Mouse (Mus musculus) lung, postnatal 36 days (tissue): ENCODE data around the gene Plppr5.

Experiments
- DNase-seq: peaks from one replicate; pipeline ENCODE4 v3.0.0; 2022; ENCODE audit warnings: mixed read lengths

Gene Plppr5

GRCm38 (mm10) chr3:117574529-117575252, at the start of gene Plppr5:
Plppr5 (plus strand) TSS chr3:117574836.
- DNase-seq = no peak

GRCm38 (mm10) chr3:117549899-117550298, 24.7 kb upstream of the Plppr5 start:
- no peak for DNase-seq

- DNase-seq = no peak
Measured at GRCm38 (mm10) chr3:117550526-117550925, 24.1 kb upstream of the Plppr5 start.

- no peak for DNase-seq
Measured at GRCm38 (mm10) chr3:117556972-117557371, 17.7 kb upstream of the Plppr5 start.

- no peak for DNase-seq
Measured at GRCm38 (mm10) chr3:117575253-117575927, 754 bp downstream of the Plppr5 start.

GRCm38 (mm10) chr3:117575928-117576254, 1.3 kb downstream of the Plppr5 start:
- DNase-seq = no peak

- DNase-seq = no peak
Measured at GRCm38 (mm10) chr3:117577349-117577748, 2.7 kb downstream of the Plppr5 start.

GRCm38 (mm10) chr3:117582628-117583027, 8.0 kb downstream of the Plppr5 start:
- no peak for DNase-seq

GRCm38 (mm10) chr3:117602404-117602803, 27.8 kb downstream of the Plppr5 start:
- DNase-seq = no peak

- DNase-seq = no peak
Measured at GRCm38 (mm10) chr3:117603458-117603857, 28.8 kb downstream of the Plppr5 start.

- DNase-seq = no peak
Measured at GRCm38 (mm10) chr3:117606383-117606782, 31.7 kb downstream of the Plppr5 start.

GRCm38 (mm10) chr3:117611453-117611852, 36.8 kb downstream of the Plppr5 start:
- no peak for DNase-seq

GRCm38 (mm10) chr3:117614856-117615255, 40.2 kb downstream of the Plppr5 start:
- DNase-seq = no peak

GRCm38 (mm10) chr3:117625257-117626001, 50.8 kb downstream of the Plppr5 start:
- DNase-seq = no peak

GRCm38 (mm10) chr3:117628799-117629198, 54.2 kb downstream of the Plppr5 start:
- no peak for DNase-seq

GRCm38 (mm10) chr3:117630332-117630731, 55.7 kb downstream of the Plppr5 start:
- DNase-seq = no peak

- no peak for DNase-seq
Measured at GRCm38 (mm10) chr3:117648612-117649011, 74.0 kb downstream of the Plppr5 start.

GRCm38 (mm10) chr3:117664316-117664715, 89.7 kb downstream of the Plppr5 start:
- DNase-seq = no peak

- DNase-seq = no peak
Measured at GRCm38 (mm10) chr3:117679189-117679588, 104.6 kb downstream of the Plppr5 start.

- no peak for DNase-seq
Measured at GRCm38 (mm10) chr3:117684640-117685039, 110.0 kb downstream of the Plppr5 start.

- DNase-seq = no peak
Measured at GRCm38 (mm10) chr3:117686036-117686435, 111.4 kb downstream of the Plppr5 start.

GRCm38 (mm10) chr3:117686648-117687047, 112.0 kb downstream of the Plppr5 start:
- no peak for DNase-seq

- no peak for DNase-seq
Measured at GRCm38 (mm10) chr3:117694736-117695135, 120.1 kb downstream of the Plppr5 start.

GRCm38 (mm10) chr3:117696350-117696749, 121.7 kb downstream of the Plppr5 start:
- DNase-seq = no peak
